Comparison of ENCODE assay signal across 16 mouse cellular contexts in genomic region chr15:9362801-9363200, GRCm38 (mm10). TPM values are rescaled to one million over a fixed set of nuclear protein-coding genes. Genes with fewer than 3 reads are reported as not detected.
DNase-seq lines count a peak whose midpoint lies in the region; ATAC-seq and TF ChIP-seq lines count a peak whose summit lies in the region.
"Had no signal": no experiment of that assay in that cellular context is flagged by ENCODE, and none has a peak within 500 bp of the region (broad histone marks: within the 10 kb centered on the region; RNA-seq: fewer than 3 reads in every experiment).

No protein-coding gene starts in this region.

- DNase-seq in liver (peak; percentile 12), MEL (ENCODE audit: low read depth, low spot score) (peak; percentile 58), MN1 (ENCODE audit: low spot score) (no peak)
- DNase-seq in liver, embryonic 11.5 days (ENCODE audit: low spot score) = no peak
- DNase-seq in B cell, adult 2 months = peak; percentile 8 to 19
- DNase-seq in liver, embryonic 14.5 days (ENCODE audit: low read depth in 3 of 3, low spot score in 3 of 3) = no peak
- DNase-seq in spleen, postnatal 14 days (ENCODE audit: low spot score in 2 of 2) = no peak
- DNase-seq: cerebellum, adult 2 months; heart, postnatal 14 days; liver, embryonic 13.5 days had no signal

- H3K27me3 ChIP-seq in liver, embryonic 11.5 days (replicated peaks; ENCODE audit: control insufficient read depth, insufficient read depth, low read length) = no peaks in the 10 kb centered on the region
- peaks cover 0 to 1% of the 10 kb centered on the region in 2 experiments; a peak in 2 of 4 replicates for H3K27me3 ChIP-seq in MEL (ENCODE audit: control insufficient read depth in 1 of 2, insufficient read depth in 2 of 2, low read length in 2 of 2)
- H3K27me3 ChIP-seq in liver, embryonic 14.5 days (ENCODE audit: control insufficient read depth, insufficient read depth, low read length) = no peaks in the 10 kb centered on the region
- H3K27me3 ChIP-seq: liver, embryonic 13.5 days had no signal

- TF ChIP-seq CTCF in MEL (IDR thresholded peaks at IDR 0.05 in 2 of 3, conservative IDR thresholded peaks at IDR 0.05 in 1 of 3; ENCODE audit: control insufficient read depth in 1 of 3, insufficient read depth in 1 of 3, low read depth in 2 of 3, low read length in 3 of 3, poor library complexity in 1 of 3, severe bottlenecking in 1 of 3) = peak; percentile 31 to 74 (median 67)
- TF ChIP-seq CTCF in liver, embryonic 14.5 days (IDR thresholded peaks at IDR 0.05; ENCODE audit: low read depth) = peak; percentile 53

- no peak for TF ChIP-seq POLR2A in MEL (IDR thresholded peaks at IDR 0.05; ENCODE audit: control insufficient read depth in 1 of 2, insufficient read depth in 1 of 2, low read depth in 1 of 2, low read length in 2 of 2, poor library complexity in 1 of 2)

- no peaks in the 10 kb centered on the region for H3K79me2 ChIP-seq in MEL (ENCODE audit: control insufficient read depth, insufficient read depth, low read length, poor library complexity)

- TF ChIP-seq RAD21 in MEL (IDR thresholded peaks at IDR 0.05; ENCODE audit: low read depth, low read length) = peak; percentile 68

- TF ChIP-seq EP300 in MEL (IDR thresholded peaks at IDR 0.05; ENCODE audit: low read depth in 1 of 2, low read length in 2 of 2) = no peak
- no peak for TF ChIP-seq EP300 in liver, embryonic 14.5 days (IDR thresholded peaks at IDR 0.05; ENCODE audit: low read depth)

- no peak for ATAC-seq in liver, embryonic 11.5 days (replicated peaks; ENCODE audit: low FRiP score)
- ATAC-seq in liver, embryonic 14.5 days (ENCODE audit: insufficient read depth) = no peak
- no peak for ATAC-seq in inflammation-experienced regulatory T-cells, adult 6 months

- no peaks in the 10 kb centered on the region for H3K4me1 ChIP-seq in liver, embryonic 11.5 days (replicated peaks; ENCODE audit: control insufficient read depth, insufficient read depth, low read length)
- H3K4me1 ChIP-seq in MEL (ENCODE audit: control insufficient read depth in 1 of 2, insufficient read depth in 2 of 2, low read length in 2 of 2) = no peaks in the 10 kb centered on the region
- no peaks in the 10 kb centered on the region for H3K4me1 ChIP-seq in liver, embryonic 14.5 days (replicated peaks; ENCODE audit: control insufficient read depth in 2 of 2, insufficient read depth in 2 of 2, low read length in 1 of 2)
- H3K4me1 ChIP-seq: liver, embryonic 13.5 days had no signal

- 56% methylated on average over 2 of the region's 2 CpGs for WGBS in liver, embryonic 11.5 days
- WGBS in liver, embryonic 14.5 days (ENCODE audit: insufficient replicate concordance) = 59% methylated on average over 2 of the region's 2 CpGs

- H3K4me2 ChIP-seq in liver, embryonic 11.5 days = no peak overlapping the region
- H3K4me2 ChIP-seq in liver, embryonic 14.5 days (ENCODE audit: low read depth) = no peak overlapping the region
- H3K4me2 ChIP-seq: liver, embryonic 13.5 days had no signal

- no peak overlapping the region for H3K9ac ChIP-seq in liver, embryonic 11.5 days (ENCODE audit: low read depth, low read length)
- H3K9ac ChIP-seq in MEL (ENCODE audit: control insufficient read depth, low read depth, low read length, poor library complexity, severe bottlenecking) = no peak overlapping the region
- no peak overlapping the region for H3K9ac ChIP-seq in liver, embryonic 14.5 days (replicated peaks)
- H3K9ac ChIP-seq: liver, embryonic 13.5 days had no signal

- no peaks in the 10 kb centered on the region for H3K36me3 ChIP-seq in liver, embryonic 11.5 days (ENCODE audit: control insufficient read depth, insufficient read depth, low read length)
- H3K36me3 ChIP-seq in MEL (ENCODE audit: control insufficient read depth in 1 of 2, insufficient read depth in 2 of 2, low read length in 2 of 2) = no peaks in the 10 kb centered on the region
- no peaks in the 10 kb centered on the region for H3K36me3 ChIP-seq in liver, embryonic 14.5 days (replicated peaks; ENCODE audit: control insufficient read depth, insufficient read depth, low read depth)
- H3K36me3 ChIP-seq: liver, embryonic 13.5 days had no signal

- H3K27ac ChIP-seq in liver, embryonic 11.5 days (ENCODE audit: low read depth, low read length) = no peak overlapping the region
- no peak overlapping the region for H3K27ac ChIP-seq in MEL (ENCODE audit: control insufficient read depth, low read depth, low read length)
- no peak overlapping the region for H3K27ac ChIP-seq in liver, embryonic 14.5 days
- H3K27ac ChIP-seq: liver, embryonic 13.5 days had no signal

- no peak overlapping the region for H3K4me3 ChIP-seq in liver, embryonic 11.5 days (ENCODE audit: low read depth, low read length)
- H3K4me3 ChIP-seq in MEL (ENCODE audit: control insufficient read depth in 1 of 2, insufficient read depth in 1 of 2, low read depth in 2 of 2, low read length in 2 of 2) = no peak overlapping the region
- H3K4me3 ChIP-seq in liver, embryonic 14.5 days (ENCODE audit: insufficient read depth in 1 of 2, low read depth in 2 of 2, low read length in 2 of 2) = no peak overlapping the region
- H3K4me3 ChIP-seq: liver, embryonic 13.5 days had no signal

- H3K9me3 ChIP-seq in liver, embryonic 11.5 days (ENCODE audit: control insufficient read depth, low read length) = no peaks in the 10 kb centered on the region
- H3K9me3 ChIP-seq in MEL (replicated peaks; ENCODE audit: insufficient read depth, low read length) = no peaks in the 10 kb centered on the region
- H3K9me3 ChIP-seq in liver, embryonic 14.5 days (ENCODE audit: control insufficient read depth, low read length) = no peaks in the 10 kb centered on the region
- H3K9me3 ChIP-seq: liver, embryonic 13.5 days had no signal

TF ChIP-seq in MEL, 35 proteins besides CTCF, POLR2A, EP300 and RAD21:
- TF ChIP-seq SMC3 (IDR thresholded peaks at IDR 0.05; ENCODE audit: low read depth, low read length) (peak; percentile 75), NELFE (IDR thresholded peaks at IDR 0.05; ENCODE audit: low read depth, low read length) (no peak), TBP (IDR thresholded peaks at IDR 0.05; ENCODE audit: low read depth, low read length) (no peak), ZC3H11A (IDR thresholded peaks at IDR 0.05; ENCODE audit: low read depth, low read length) (peak; percentile 58)

RNA-seq across cellular contexts. Expression of gene Ugt3a2, which starts 27.5 kb away (rescaled TPM):
- not detected in 2 replicates for polyA plus RNA-seq in liver, embryonic 11.5 days (2014; fragmentation: Nextera tagmentation; extraction: Ambion mirVana)
- not detected in 2 replicates for total RNA-seq in MEL (2012; rRNA removed)
- not detected for polyA plus RNA-seq in MEL (2012; ENCODE audit: insufficient read depth in 1 of 2, insufficient read length in 2 of 2, low read depth in 1 of 2, low replicate concordance in 2 of 2, missing spikeins in 1 of 2)
- 0.42 and 0.45 TPM in 2 replicates for polyA plus RNA-seq in liver, embryonic 14.5 days (2012; rRNA removed)
- 0.47 and 1.4 TPM in 2 replicates for polyA plus RNA-seq in liver, embryonic 14.5 days (2014; fragmentation: Nextera tagmentation; extraction: Ambion mirVana)
- under 1 TPM in 1 of 3 experiments, not detected in 2; 0.24 TPM for polyA plus RNA-seq in inflammation-experienced regulatory T-cells, adult 6 months (2017; shearing (Covaris generic))
- total RNA-seq: gastrocnemius, adult 18-20 months; heart, adult 8-10 months; heart, postnatal 14 days; left cerebral cortex, postnatal 10 days; megakaryocyte-erythroid progenitor cell, adult 5-6 weeks had no signal
- polyA plus RNA-seq: cerebellum, adult 2 months; thymus, postnatal 0 days had no signal

Comparison
In these comparisons a context has a peak if more than half of its experiments do, and no peak if none do; other contexts are left out.
1. DNase-seq: peak in liver (single experiment), B cell, adult 2 months (2 of 2) and MEL (single experiment); none in liver, embryonic 11.5 days (single experiment), liver, embryonic 14.5 days (0 of 3), MN1 (single experiment) and spleen, postnatal 14 days (0 of 2).